Mouse (Mus musculus) forebrain, embryonic 14.5 days (tissue): ENCODE results near the gene Scamp4. TPM values are rescaled to one million over a fixed set of nuclear protein-coding genes. Genes with fewer than 3 reads are reported as not detected.

Source experiments
- ATAC-seq: fragments of 200-750 bp; cut with Nextera tagmentation; 2 replicates; pipeline ENCODE4 v1.8.0; 2017; ENCODE audit warnings: mild to moderate bottlenecking, moderate library complexity
- DNase-seq: peaks from one replicate; pipeline ENCODE4 v3.0.0-alpha.2; 2015; ENCODE audit warnings: low spot score
- H3K27ac ChIP-seq: fragments of 300-500 bp; sonication (generic); 2 replicates; pipeline ENCODE4 v1.5.1; 2014; ENCODE audit warnings: low read depth, mild to moderate bottlenecking, control low read depth, low read length, moderate library complexity
- H3K27me3 ChIP-seq: fragments of 300-500 bp; sonication (generic); replicated peaks from 2 replicates; pipeline ENCODE4 v1.6.1; 2014; ENCODE audit warnings: low read length, control low read depth, mixed read lengths; ENCODE audit not compliant: control insufficient read depth, insufficient read depth
- H3K36me3 ChIP-seq: fragments of 300-500 bp; sonication (generic); 2 replicates; pipeline ENCODE4 v1.6.1; 2014; ENCODE audit warnings: low read length, control low read depth; ENCODE audit not compliant: control insufficient read depth, insufficient read depth
- H3K4me1 ChIP-seq: fragments of 300-500 bp; sonication (generic); 2 replicates; pipeline ENCODE4 v1.6.1; 2014; ENCODE audit warnings: antibody characterized with exemption, low read length, control low read depth; ENCODE audit not compliant: control insufficient read depth, insufficient read depth
- H3K4me2 ChIP-seq: fragments of 300-500 bp; sonication (generic); 2 replicates; pipeline ENCODE4 v1.6.1; 2014; ENCODE audit warnings: mild to moderate bottlenecking, control low read depth, low read length
- H3K4me3 ChIP-seq: fragments of 300-500 bp; sonication (generic); 2 replicates; pipeline ENCODE4 v1.5.1; 2014; ENCODE audit warnings: low read depth, low read length, control low read depth
- H3K9ac ChIP-seq: fragments of 300-500 bp; sonication (generic); 2 replicates; pipeline ENCODE4 v1.6.1; 2014; ENCODE audit warnings: mild to moderate bottlenecking, low read length, control low read depth, moderate library complexity
- H3K9me3 ChIP-seq: fragments of 300-500 bp; sonication (generic); replicated peaks from 2 replicates; pipeline ENCODE4 v1.6.1; 2016; ENCODE audit warnings: low read length, control low read depth, mixed read lengths; ENCODE audit not compliant: control insufficient read depth
- WGBS: fragments of 180-500 bp; shearing (Covaris S2); extraction: QIAGEN DNeasy Blood & Tissue Kit; methylation state at CpG from one replicate; pipeline ENCODE4 v1.1.7; 2014; 5-methylcytosine and 5-hydroxymethylcytosine counted together
- polyA plus RNA-seq: library from polyadenylated mRNA; unstranded; fragments of >200 nt; fragmentation: Nextera tagmentation; extraction: Ambion mirVana; gene quantifications from 2 replicates; pipeline ENCODE4 v1.2.1, GENCODE M21; 2014

The Scamp4 gene
- polyA plus RNA-seq, 1 experiment from 2014 or later = 57.7 TPM

- WGBS = 94% methylated on average over 8 of the region's 8 CpGs
- H3K4me2 ChIP-seq = no peak overlapping the region
These were observed 17.1 kb upstream of the Scamp4 start for GRCm38 (mm10) chr10:80585581-80585980.

GRCm38 (mm10) chr10:80586407-80587304 is 16.0 kb upstream of the Scamp4 start:
- Histone ChIP-seq H3K27ac (no peak overlapping the region), H3K4me2 (no peak overlapping the region), H3K4me3 (no peak overlapping the region), H3K9me3 (no peaks in the 10 kb centered on the region), H3K9ac (peak overlapping the region; percentile 1; the same call in 1 of the 2 replicates), H3K4me1 (peaks cover 9% of the 10 kb centered on the region), H3K36me3 (peaks cover 18% of the 10 kb centered on the region), H3K27me3 (no peaks in the 10 kb centered on the region)
- ATAC-seq = no peak
- 95% methylated on average over 50 of the region's 51 CpGs for WGBS
- no peak for DNase-seq

More at GRCm38 (mm10) chr10:80585581-80585980, 17.1 kb upstream of the Scamp4 start:
- ATAC-seq (no peak), DNase-seq (no peak)
- no peak overlapping the region for H3K4me3 ChIP-seq
- peaks cover 9% of the 10 kb centered on the region for H3K4me1 ChIP-seq
- no peak overlapping the region for H3K9ac ChIP-seq
- H3K27me3 ChIP-seq = no peaks in the 10 kb centered on the region
- no peaks in the 10 kb centered on the region for H3K9me3 ChIP-seq
- peaks cover 18% of the 10 kb centered on the region for H3K36me3 ChIP-seq
- no peak overlapping the region for H3K27ac ChIP-seq

- Histone ChIP-seq H3K4me2 (no peak overlapping the region), H3K27me3 (no peaks in the 10 kb centered on the region), H3K27ac (no peak overlapping the region), H3K36me3 (peaks cover 18% of the 10 kb centered on the region), H3K9me3 (no peaks in the 10 kb centered on the region), H3K4me3 (no peak overlapping the region), H3K9ac (peak overlapping the region; percentile 1; the same call in 1 of the 2 replicates), H3K4me1 (peaks cover 9% of the 10 kb centered on the region)
- WGBS = 47% methylated on average over 4 of the region's 4 CpGs
- DNase-seq (no peak), ATAC-seq (no peak)
These were observed 15.4 kb upstream of the Scamp4 start for GRCm38 (mm10) chr10:80587305-80587657.

DNA sequence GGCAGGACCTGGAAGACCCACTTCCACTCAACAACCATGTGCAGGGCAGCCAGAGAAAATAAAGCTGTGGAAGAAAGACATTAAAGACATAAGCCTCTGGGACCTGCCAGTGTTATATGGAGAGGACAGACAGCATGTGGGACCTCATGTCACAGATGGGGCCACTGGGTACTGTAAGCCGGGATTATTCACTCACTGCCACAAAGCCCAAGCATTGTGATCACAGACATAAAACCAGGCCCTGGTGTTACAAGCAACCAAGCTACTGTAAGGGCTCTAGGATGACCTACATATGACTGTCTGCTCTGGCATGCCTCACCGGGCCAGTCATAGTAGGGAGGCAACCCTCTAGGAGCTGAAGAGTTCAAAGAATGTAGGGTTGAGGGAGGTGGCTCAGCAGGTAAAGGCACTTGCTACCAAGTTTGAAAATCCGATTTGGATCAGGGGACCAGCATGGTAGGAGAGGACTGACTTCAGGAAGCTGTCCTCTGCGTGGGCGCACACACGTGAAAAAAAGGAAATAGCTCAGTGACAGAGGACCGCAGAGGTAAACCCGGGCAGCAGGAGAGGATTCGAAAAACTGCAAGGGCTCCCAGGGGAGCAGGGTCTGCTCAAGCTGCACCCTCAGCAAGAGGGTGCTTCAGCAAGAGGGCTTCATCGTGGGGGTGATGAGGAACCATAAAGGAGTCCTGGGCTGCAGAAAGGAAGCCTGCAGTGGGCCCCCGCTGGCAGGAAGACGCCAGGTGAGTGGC is 13.4 kb upstream of the Scamp4 start:
- H3K27me3 ChIP-seq = no peaks in the 10 kb centered on the region
- ATAC-seq (no peak), DNase-seq (no peak)
- peak overlapping the region; percentile 58; the same call in 1 of the 2 replicates for H3K27ac ChIP-seq
- H3K4me2 ChIP-seq = peak overlapping the region; percentile 99
- no peaks in the 10 kb centered on the region for H3K9me3 ChIP-seq
- H3K9ac ChIP-seq = peak overlapping the region; percentile 90
- H3K4me1 ChIP-seq = peaks cover 9% of the 10 kb centered on the region
- peaks cover 7% of the 10 kb centered on the region; the same call in 1 of the 2 replicates for H3K36me3 ChIP-seq
- H3K4me3 ChIP-seq = peak overlapping the region; percentile 89
- WGBS = 21% methylated on average over 12 of the region's 12 CpGs

GRCm38 (mm10) chr10:80589879-80590854 is 12.5 kb upstream of the Scamp4 start, which contains the start of gene Abhd17a:
Gene Abhd17a (minus strand): TSS chr10:80590341.
- H3K9ac ChIP-seq = peak within 1 kb of the TSS; percentile 90
- peaks cover 7% of the 10 kb centered on the region; the same call in 1 of the 2 replicates for H3K36me3 ChIP-seq
- H3K27ac ChIP-seq = peak within 1 kb of the TSS; percentile 58; the same call in 1 of the 2 replicates
- WGBS = under 1% methylated on average over 66 of the region's 73 CpGs
- peak; percentile 98 for ATAC-seq
- peaks cover 9% of the 10 kb centered on the region for H3K4me1 ChIP-seq
- H3K9me3 ChIP-seq = no peaks in the 10 kb centered on the region
- no peaks in the 10 kb centered on the region for H3K27me3 ChIP-seq
- DNase-seq = peak; percentile 99
- peak within 1 kb of the TSS; percentile 89 for H3K4me3 ChIP-seq
- peak within 1 kb of the TSS; percentile 99 for H3K4me2 ChIP-seq

DNA sequence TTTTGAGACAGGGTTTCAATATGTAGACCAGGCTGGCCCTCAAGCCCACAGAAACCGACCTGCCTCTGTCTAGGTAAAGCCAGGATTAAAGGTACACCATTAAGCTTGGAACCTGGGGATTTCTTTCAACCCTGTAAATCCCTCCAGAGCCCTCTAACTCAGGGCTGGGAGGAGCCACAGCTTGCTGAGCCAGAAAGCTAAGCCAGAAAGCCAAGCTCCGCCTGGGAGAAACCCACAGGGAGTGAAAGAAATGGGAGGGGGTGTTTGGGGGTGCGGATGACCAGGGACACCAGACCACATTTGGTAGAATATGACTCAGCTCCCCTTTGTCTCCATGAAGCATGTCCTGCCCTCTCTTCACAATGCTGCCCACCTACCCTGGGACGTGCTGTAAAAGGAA is 6.4 kb upstream of the Scamp4 start:
- no peak for DNase-seq
- 47% methylated on average over 4 of the region's 4 CpGs for WGBS
- no peak overlapping the region for H3K9ac ChIP-seq
- no peaks in the 10 kb centered on the region for H3K9me3 ChIP-seq
- no peak for ATAC-seq
- no peak overlapping the region for H3K4me3 ChIP-seq
- no peaks in the 10 kb centered on the region for H3K4me1 ChIP-seq
- no peak overlapping the region for H3K4me2 ChIP-seq
- H3K27me3 ChIP-seq = no peaks in the 10 kb centered on the region
- no peak overlapping the region for H3K27ac ChIP-seq
- H3K36me3 ChIP-seq = no peaks in the 10 kb centered on the region

GRCm38 (mm10) chr10:80603364-80603763 is 692 bp downstream of the Scamp4 start:
- no peaks in the 10 kb centered on the region for H3K27me3 ChIP-seq
- DNase-seq (no peak), ATAC-seq (no peak)
- peak overlapping the region; percentile 89 for H3K4me2 ChIP-seq
- peaks cover 14% of the 10 kb centered on the region for H3K4me1 ChIP-seq
- no peaks in the 10 kb centered on the region for H3K9me3 ChIP-seq
- H3K27ac ChIP-seq = peak overlapping the region; percentile 73
- peak overlapping the region; percentile 69 for H3K9ac ChIP-seq
- peak overlapping the region; percentile 59 for H3K4me3 ChIP-seq
- WGBS = 38% methylated on average over 7 of the region's 7 CpGs
- peaks cover 23% of the 10 kb centered on the region for H3K36me3 ChIP-seq

DNA sequence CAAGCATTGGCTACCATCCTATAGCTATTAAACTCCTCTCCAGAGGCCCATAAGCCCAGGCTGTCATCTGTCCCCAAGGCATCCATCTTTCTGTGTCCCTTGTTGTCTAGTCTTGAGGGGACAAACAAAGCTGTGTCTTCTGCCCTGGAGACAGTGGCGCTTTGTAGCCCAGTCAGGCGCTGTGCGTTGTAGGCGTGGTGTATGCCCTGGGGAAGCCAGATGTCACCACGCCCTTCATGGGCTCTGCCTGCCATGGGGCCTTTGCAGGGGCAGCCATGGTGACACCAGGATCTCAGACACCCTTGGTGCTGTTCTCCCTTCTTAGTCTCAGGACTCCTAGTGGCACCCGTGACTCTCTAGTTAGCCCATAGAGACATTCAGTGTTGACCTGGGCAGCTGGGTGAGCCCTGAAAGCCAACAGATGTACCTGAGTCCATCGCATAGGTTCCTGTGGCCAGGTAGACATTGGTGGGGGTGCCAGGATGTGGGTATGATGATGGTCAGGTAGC is 1.4 kb downstream of the Scamp4 start:
- Histone ChIP-seq H3K4me3 (peak overlapping the region; percentile 59; the same call in 1 of the 2 replicates), H3K4me2 (peak overlapping the region; percentile 89), H3K9ac (peak overlapping the region; percentile 69), H3K9me3 (no peaks in the 10 kb centered on the region), H3K4me1 (peaks cover 14% of the 10 kb centered on the region), H3K36me3 (peaks cover 30% of the 10 kb centered on the region), H3K27ac (no peak overlapping the region), H3K27me3 (no peaks in the 10 kb centered on the region)
- 94% methylated on average over 7 of the region's 7 CpGs for WGBS
- DNase-seq (no peak), ATAC-seq (no peak)
